Mouse (Mus musculus): ENCODE data around the gene Kazn. TPM values are rescaled to one million over a fixed set of nuclear protein-coding genes. Genes with fewer than 3 reads are reported as not detected.

The Kazn gene
- total RNA-seq, 2 experiments from 2014 or later: 41.1 to 42.9 TPM

- DNase-seq (ENCODE audit: low spot score in 2 of 2): no peak
- Histone ChIP-seq H3K4me3 (no peak overlapping the region), H3K27ac (peak overlapping the region; percentile 77)
- TF ChIP-seq CTCF (conservative IDR thresholded peaks at IDR 0.05): no peak
Observed at GRCm38 (mm10) chr4:142180874-142181273, 58.3 kb downstream of the Kazn start.

DNA sequence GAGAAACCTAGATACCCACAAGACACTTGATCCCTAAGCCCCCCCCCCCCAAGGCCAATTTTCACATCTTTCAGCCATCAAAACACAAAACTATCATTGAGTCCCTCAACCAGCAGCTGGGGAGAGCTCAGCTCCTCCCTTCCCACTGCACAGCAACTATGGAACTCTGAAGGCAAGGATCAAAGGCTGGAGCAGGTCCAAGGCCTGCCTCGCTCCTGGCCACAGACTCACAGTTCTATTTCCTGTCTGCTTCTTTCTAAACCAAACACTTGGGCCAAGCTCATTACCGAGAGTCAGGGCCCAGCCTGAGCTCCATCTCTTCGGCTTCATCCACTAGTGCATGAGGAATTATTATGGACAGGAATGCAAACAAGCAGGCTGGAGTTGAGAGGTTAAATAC is 58.9 kb downstream of the Kazn start:
- no peak overlapping the region for H3K4me3 ChIP-seq
- peak; percentile 44 to 51 for DNase-seq (ENCODE audit: low spot score in 2 of 2)
- peak overlapping the region; percentile 83 for H3K27ac ChIP-seq
- no peak for TF ChIP-seq CTCF (conservative IDR thresholded peaks at IDR 0.05)

DNA sequence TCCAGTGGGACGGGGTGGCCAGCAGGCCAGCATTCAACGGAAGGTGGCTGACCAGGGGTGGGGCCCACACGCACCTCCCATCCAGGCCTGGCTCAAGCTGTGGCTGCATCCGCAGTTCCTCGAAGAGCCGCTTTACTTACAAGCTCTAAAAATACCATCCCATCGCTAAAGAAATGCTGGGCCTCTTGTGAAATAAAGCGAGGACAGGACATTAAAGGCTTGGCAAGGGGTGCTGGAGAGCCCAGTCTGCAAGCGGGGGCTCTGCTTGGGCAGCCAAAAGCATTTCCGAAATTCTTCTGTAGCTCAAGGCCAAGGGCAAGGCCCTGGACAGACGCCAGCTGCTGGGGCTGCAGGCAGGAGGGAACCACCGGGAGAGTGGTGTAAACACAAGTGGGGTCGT is 59.7 kb downstream of the Kazn start:
- no peak for DNase-seq (ENCODE audit: low spot score in 2 of 2)
- H3K27ac ChIP-seq: peak overlapping the region; percentile 83
- no peak for TF ChIP-seq CTCF (conservative IDR thresholded peaks at IDR 0.05)
- H3K4me3 ChIP-seq: no peak overlapping the region

DNA sequence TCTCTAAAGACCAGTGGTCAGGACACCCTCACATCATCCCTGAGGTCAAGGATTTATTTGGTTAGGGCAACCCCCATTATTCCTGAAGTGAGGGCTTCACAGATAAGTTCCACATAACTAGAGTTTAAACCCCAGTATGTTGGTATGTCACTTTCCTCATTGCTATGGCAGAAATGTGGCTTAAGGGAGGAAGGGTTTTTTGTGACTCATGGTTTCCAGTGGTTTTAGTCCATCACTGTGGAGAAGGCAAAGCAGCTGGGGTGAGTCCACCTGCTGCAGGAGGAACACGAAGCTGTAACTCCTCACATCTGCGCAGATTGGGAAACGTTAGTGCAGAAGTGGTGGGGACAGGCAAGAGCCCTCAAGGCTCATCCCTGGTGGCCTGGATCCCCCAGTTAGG is 62.5 kb downstream of the Kazn start:
- DNase-seq (ENCODE audit: low spot score in 2 of 2): no peak
- no peak for TF ChIP-seq CTCF (conservative IDR thresholded peaks at IDR 0.05)
- Histone ChIP-seq H3K4me3 (no peak overlapping the region), H3K27ac (no peak overlapping the region)

DNA sequence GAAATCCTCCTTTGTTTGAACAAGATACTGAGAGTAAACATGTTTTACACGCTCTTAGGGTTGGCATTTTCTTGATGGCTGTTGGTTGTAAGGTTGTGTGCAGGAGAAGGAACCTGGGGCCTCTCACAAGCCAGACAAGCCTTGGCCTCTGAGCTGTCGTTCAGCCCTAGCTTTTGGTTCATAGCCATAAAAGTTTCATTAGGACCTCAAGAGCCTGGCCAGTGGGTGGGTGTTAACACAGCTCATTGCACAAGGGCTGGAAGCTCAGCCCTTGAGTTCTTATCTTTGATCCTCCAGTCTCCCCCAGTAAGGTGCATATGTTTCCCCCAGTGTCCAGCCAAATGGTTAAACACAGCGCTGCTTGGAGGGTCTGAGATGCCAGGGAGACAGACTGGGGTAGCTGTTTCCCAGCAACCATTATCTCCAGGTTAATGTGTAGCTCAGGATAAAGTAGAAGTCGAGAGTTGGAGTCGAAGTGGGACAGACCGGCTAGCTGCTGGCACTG is 65.2 kb downstream of the Kazn start:
- no peak overlapping the region for H3K4me3 ChIP-seq
- DNase-seq (ENCODE audit: low spot score in 2 of 2): no peak
- peak overlapping the region; percentile 57; the same call in 1 of the 2 replicates for H3K27ac ChIP-seq
- no peak for TF ChIP-seq CTCF (conservative IDR thresholded peaks at IDR 0.05)

DNA sequence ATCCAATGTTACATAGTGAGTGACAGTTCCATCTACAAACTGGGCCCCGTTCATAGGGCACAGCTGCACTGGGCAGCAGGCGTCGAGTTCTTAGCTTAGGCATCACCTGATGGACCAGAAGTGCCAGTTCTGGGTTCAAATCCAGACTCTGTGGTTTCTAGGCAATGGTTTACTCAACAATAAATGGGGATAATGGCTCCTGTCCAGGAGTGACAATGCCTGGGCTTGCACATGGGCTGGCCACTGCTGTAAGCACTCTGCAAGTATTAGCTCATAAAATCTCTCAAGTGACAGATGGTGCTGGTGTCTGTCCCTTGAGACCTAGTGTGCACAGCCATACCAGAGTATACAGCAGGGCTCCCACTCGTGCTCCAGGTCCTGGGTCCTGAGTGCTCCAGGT is 66.3 kb downstream of the Kazn start:
- no peak for DNase-seq (ENCODE audit: low spot score in 2 of 2)
- H3K4me3 ChIP-seq: no peak overlapping the region
- H3K27ac ChIP-seq: peak overlapping the region; percentile 57; the same call in 1 of the 2 replicates
- no peak for TF ChIP-seq CTCF (conservative IDR thresholded peaks at IDR 0.05)

- DNase-seq (ENCODE audit: low spot score in 2 of 2): no peak
- peak overlapping the region; percentile 14; the same call in 1 of the 2 replicates for H3K27ac ChIP-seq
- TF ChIP-seq CTCF (conservative IDR thresholded peaks at IDR 0.05): no peak
Observed at GRCm38 (mm10) chr4:142171788-142172497, 67.3 kb downstream of the Kazn start.

GRCm38 (mm10) chr4:142170882-142171768 is 68.1 kb downstream of the Kazn start:
- Histone ChIP-seq H3K27ac (peak overlapping the region; percentile 14; the same call in 1 of the 2 replicates), H3K4me3 (no peak overlapping the region)
- no peak for DNase-seq (ENCODE audit: low spot score in 2 of 2)
- no peak for TF ChIP-seq CTCF (conservative IDR thresholded peaks at IDR 0.05)

More at GRCm38 (mm10) chr4:142171788-142172497, 67.3 kb downstream of the Kazn start:
- H3K4me3 ChIP-seq: no peak overlapping the region

DNA sequence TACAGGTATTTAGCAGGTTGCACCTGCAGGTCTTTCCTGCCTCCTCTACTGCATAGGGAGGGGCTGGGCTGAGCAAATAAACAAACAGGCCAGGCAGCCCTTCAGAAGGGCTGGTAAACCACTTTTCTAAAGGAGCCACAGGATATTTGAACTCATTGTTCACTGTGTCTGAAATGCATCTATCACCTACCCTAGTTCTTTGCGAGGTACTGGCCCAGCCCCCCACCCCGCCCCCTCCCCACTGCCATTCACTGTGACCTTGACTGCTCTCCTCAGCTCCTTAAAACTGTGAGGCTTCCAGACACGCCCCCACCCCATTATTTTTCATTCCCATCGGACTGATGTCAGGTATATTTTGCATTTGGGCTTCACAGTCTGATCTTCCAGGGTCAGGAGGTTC is 69.6 kb downstream of the Kazn start:
- Histone ChIP-seq H3K4me3 (no peak overlapping the region), H3K27ac (no peak overlapping the region)
- no peak for DNase-seq (ENCODE audit: low spot score in 2 of 2)
- no peak for TF ChIP-seq CTCF (conservative IDR thresholded peaks at IDR 0.05)

DNA sequence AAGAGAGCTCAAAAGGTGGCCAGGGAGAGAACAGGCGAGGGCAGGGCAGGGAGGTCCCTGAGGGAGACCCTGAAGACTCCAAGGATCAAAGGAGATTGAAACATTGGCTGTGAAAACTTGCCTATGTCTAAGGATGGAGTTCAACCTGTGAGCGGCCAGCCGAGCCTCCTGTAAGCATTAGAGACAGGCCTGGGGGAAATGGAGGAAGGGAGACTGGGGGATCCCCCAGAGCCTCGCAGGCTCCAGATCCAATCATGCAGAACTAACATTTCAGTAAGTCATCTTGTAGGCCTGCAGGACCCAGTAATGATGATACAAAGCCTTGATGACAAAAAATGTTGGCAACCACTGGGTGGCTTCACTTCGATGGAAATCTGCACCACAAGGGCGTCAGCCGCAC is 70.8 kb downstream of the Kazn start:
- no peak for TF ChIP-seq CTCF (conservative IDR thresholded peaks at IDR 0.05)
- Histone ChIP-seq H3K27ac (no peak overlapping the region), H3K4me3 (no peak overlapping the region)
- no peak for DNase-seq (ENCODE audit: low spot score in 2 of 2)

DNA sequence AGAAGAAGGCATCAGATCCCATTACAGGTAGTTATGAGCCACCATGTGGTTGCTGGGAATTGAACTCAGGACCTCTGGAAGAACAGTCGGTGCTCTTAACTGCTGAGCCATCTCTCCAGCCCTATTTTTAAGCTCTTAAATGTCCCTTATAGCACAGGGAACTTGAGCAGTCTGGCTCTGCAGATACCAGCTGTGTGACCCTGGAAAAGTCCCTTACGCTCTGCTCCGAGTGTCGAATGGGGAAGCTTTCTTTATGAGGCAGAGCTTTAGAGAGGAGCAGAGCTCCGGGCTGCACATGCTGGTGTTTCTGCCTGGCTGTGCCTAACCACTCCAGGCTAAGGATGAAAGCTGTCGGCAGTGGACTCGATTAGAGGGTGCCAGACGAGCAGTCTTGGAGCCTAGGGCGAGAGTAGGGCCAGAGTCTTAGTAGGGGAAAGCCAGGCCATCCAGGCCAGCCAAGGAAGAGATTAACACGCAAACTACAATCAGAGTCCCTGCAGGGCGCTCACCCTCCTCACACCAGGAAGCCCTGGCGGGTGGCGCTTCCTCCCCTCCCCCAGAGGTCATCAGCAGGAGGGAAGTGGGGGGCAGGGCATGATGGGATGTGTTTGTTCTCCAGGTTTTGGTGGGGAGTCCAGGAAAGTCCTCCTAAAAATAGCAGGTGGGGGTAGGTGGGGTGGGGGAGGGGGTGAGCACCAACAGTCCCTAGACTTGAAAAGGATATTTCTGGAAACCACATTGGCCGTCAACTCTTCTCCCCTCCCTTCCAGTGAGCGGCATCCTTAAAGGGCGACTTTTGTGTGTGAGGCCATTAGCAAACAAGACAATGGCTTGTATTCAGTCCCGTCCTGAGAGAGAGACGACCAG is 73.1 kb downstream of the Kazn start:
- peak overlapping the region; percentile 79 for H3K27ac ChIP-seq
- DNase-seq (ENCODE audit: low spot score in 2 of 2): no peak
- TF ChIP-seq CTCF (conservative IDR thresholded peaks at IDR 0.05): no peak

DNA sequence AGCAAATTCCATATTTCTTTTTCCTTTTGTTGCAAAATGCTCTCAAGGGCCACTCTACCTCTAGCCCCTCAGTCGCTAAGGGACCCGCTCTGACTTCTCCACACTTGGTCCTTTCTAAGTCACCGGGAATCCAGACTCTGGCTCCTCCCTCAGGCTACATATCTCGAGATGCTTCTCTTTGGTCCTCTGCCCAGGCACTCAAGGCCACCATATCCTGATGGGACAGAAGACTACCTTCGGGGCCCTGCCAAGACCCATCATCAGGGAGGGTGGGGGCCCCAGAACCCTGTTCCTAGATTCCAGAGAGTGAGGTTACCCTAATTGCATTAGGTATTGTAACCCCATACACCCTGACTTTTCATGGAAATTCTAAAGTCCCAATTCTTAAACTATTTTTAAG is 73.8 kb downstream of the Kazn start:
- H3K4me3 ChIP-seq: no peak overlapping the region
- peak overlapping the region; percentile 79 for H3K27ac ChIP-seq
- no peak for DNase-seq (ENCODE audit: low spot score in 2 of 2)
- TF ChIP-seq CTCF (conservative IDR thresholded peaks at IDR 0.05): no peak

More for the DNA sequence above, 73.1 kb downstream of the Kazn start:
- no peak overlapping the region for H3K4me3 ChIP-seq

Data from layer of hippocampus, adult 2 months (tissue).